In the genomic region with DNA sequence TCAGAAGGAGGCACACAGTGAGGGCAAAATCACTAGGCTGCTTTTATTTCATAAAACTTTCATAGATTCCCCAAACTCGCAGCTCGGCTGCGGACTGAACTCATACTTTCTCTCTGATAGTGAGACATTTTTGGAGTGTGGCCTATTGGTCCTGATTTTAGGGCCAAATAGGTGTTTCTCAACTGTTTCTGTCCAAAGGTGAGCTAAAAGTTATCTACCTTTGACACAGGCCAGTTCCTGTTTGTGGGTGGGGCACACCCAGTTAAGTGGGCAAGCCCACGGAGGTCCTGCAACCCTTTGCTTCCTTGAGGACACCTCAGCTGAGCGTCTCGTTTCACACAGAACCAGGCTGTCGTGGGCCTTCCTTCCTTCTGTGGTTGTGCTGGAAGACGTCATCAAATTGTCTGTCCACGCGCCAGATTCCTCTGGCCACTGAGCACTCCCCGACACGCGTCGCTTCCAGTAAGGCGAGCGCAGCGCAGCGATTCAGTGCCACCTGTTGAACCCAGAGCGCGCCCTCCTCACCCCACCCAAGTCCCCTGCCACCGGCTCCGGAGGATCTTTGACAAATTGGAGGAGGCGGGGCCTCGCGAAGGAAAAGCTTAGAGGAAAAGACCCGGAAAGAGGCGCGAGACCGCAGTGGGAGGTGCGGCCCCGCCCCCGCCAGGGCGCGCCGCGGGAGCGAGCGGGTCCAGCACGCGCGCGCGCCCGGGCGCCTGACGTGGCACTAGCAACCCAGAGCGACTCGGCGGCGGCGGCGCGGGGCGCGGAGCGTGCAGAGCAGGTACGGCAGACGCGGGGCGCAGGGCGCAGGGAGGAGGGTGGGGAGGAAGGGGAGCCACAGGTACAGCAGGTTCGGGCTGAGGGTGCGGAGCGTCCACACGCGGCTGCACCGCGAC, we compare ENCODE assay signal across 8 mouse cellular contexts. TPM values are rescaled to one million over a fixed set of nuclear protein-coding genes. Genes with fewer than 3 reads are reported as not detected.
DNase-seq lines count a peak whose midpoint lies in the region; ATAC-seq and TF ChIP-seq lines count a peak whose summit lies in the region.

A gene (plus strand): TSS at position 703 of the 899 bp plus-strand sequence.

- DNase-seq in CD8-positive naive resting alpha-beta T cell, adult 2 months (ENCODE audit: low read depth in 2 of 2, low spot score in 2 of 2): peak; percentile 72 to 77
- DNase-seq in c-Kit-positive CD71-positive TER-119-negative erythroid progenitor cells, embryonic 14.5 days (ENCODE audit: low read depth): peak; percentile 15
- DNase-seq in heart, postnatal 0 days (ENCODE audit: low spot score): peak; percentile 84
- DNase-seq in kidney, postnatal 4 days: peak; percentile 88 to 93
- peak; percentile 81 for DNase-seq in neural tube, embryonic 11.5 days (ENCODE audit: low spot score)

- H3K9me3 ChIP-seq in forebrain, embryonic 13.5 days (replicated peaks): no peaks in the 10 kb centered on the region
- H3K9me3 ChIP-seq in heart, postnatal 0 days (replicated peaks; ENCODE audit: control insufficient read depth, low read length): no peaks in the 10 kb centered on the region
- H3K9me3 ChIP-seq in liver, embryonic 15.5 days (replicated peaks): no peaks in the 10 kb centered on the region
- H3K9me3 ChIP-seq in neural tube, embryonic 11.5 days (ENCODE audit: control insufficient read depth, low read length): no peaks in the 10 kb centered on the region
- no peaks in the 10 kb centered on the region for H3K9me3 ChIP-seq in stomach, embryonic 16.5 days (replicated peaks; ENCODE audit: control insufficient read depth, low read length)

- peak within 1 kb of the TSS; percentile 59 for H3K4me3 ChIP-seq in forebrain, embryonic 13.5 days
- H3K4me3 ChIP-seq in heart, postnatal 0 days (ENCODE audit: low read depth, low read length): peak within 1 kb of the TSS; percentile 88
- H3K4me3 ChIP-seq in liver, embryonic 15.5 days (replicated peaks): peak within 1 kb of the TSS; percentile 62
- H3K4me3 ChIP-seq in neural tube, embryonic 11.5 days (ENCODE audit: low read depth, low read length): peak within 1 kb of the TSS; percentile 76
- H3K4me3 ChIP-seq in stomach, embryonic 16.5 days (replicated peaks; ENCODE audit: low read length): peak within 1 kb of the TSS; percentile 84

- peak within 1 kb of the TSS; percentile 67 for H3K9ac ChIP-seq in forebrain, embryonic 13.5 days
- H3K9ac ChIP-seq in heart, postnatal 0 days (replicated peaks; ENCODE audit: low read depth, low read length): peak within 1 kb of the TSS; percentile 74
- H3K9ac ChIP-seq in liver, embryonic 15.5 days: peak within 1 kb of the TSS; percentile 39
- peak within 1 kb of the TSS; percentile 57 for H3K9ac ChIP-seq in neural tube, embryonic 11.5 days (ENCODE audit: low read length)
- peak within 1 kb of the TSS; percentile 93 for H3K9ac ChIP-seq in stomach, embryonic 16.5 days (ENCODE audit: low read length)

- H3K4me2 ChIP-seq in forebrain, embryonic 13.5 days: peak within 1 kb of the TSS; percentile 93
- H3K4me2 ChIP-seq in heart, postnatal 0 days (ENCODE audit: low read depth, low read length): peak within 1 kb of the TSS; percentile 73
- H3K4me2 ChIP-seq in liver, embryonic 15.5 days: peak within 1 kb of the TSS; percentile 63
- H3K4me2 ChIP-seq in neural tube, embryonic 11.5 days (ENCODE audit: low read depth): peak within 1 kb of the TSS; percentile 87
- H3K4me2 ChIP-seq in stomach, embryonic 16.5 days (ENCODE audit: low read depth, low read length): peak within 1 kb of the TSS; percentile 56

- H3K4me1 ChIP-seq in forebrain, embryonic 13.5 days: peaks cover 9% of the 10 kb centered on the region; the same call in 1 of the 2 replicates
- H3K4me1 ChIP-seq in heart, postnatal 0 days (ENCODE audit: control insufficient read depth, insufficient read depth): peaks cover 13% of the 10 kb centered on the region
- 0 out of 2 replicates have a peak, but pooled peaks cover 3% of the 10 kb centered on the region for H3K4me1 ChIP-seq in liver, embryonic 15.5 days (replicated peaks)
- no peaks in the 10 kb centered on the region for H3K4me1 ChIP-seq in neural tube, embryonic 11.5 days (ENCODE audit: control insufficient read depth, insufficient read depth, low read length)
- H3K4me1 ChIP-seq in stomach, embryonic 16.5 days (ENCODE audit: control insufficient read depth, insufficient read depth, low read length): peaks cover 10% of the 10 kb centered on the region

- TF ChIP-seq CTCF in heart, postnatal 0 days (IDR thresholded peaks at IDR 0.05; ENCODE audit: low read depth): no peak

- WGBS in forebrain, embryonic 13.5 days: 3% methylated on average over 67 of the region's 68 CpGs
- 3% methylated on average over 66 of the region's 68 CpGs for WGBS in heart, postnatal 0 days
- 2% methylated on average over 68 of the region's 68 CpGs for WGBS in liver, embryonic 15.5 days (ENCODE audit: insufficient replicate concordance)
- 4% methylated on average over 57 of the region's 68 CpGs for WGBS in neural tube, embryonic 11.5 days
- WGBS in stomach, embryonic 16.5 days: 2% methylated on average over 68 of the region's 68 CpGs

- no peaks in the 10 kb centered on the region for H3K36me3 ChIP-seq in forebrain, embryonic 13.5 days (ENCODE audit: poor library complexity, severe bottlenecking)
- peaks cover 26% of the 10 kb centered on the region for H3K36me3 ChIP-seq in heart, postnatal 0 days (replicated peaks; ENCODE audit: control insufficient read depth, insufficient read depth, low read length)
- peaks cover 4% of the 10 kb centered on the region; the same call in 1 of the 2 replicates for H3K36me3 ChIP-seq in liver, embryonic 15.5 days (replicated peaks)
- no peaks in the 10 kb centered on the region for H3K36me3 ChIP-seq in neural tube, embryonic 11.5 days (ENCODE audit: control insufficient read depth, insufficient read depth, low read length)
- H3K36me3 ChIP-seq in stomach, embryonic 16.5 days (ENCODE audit: control insufficient read depth, insufficient read depth, low read length): peaks cover 11% of the 10 kb centered on the region

- peaks cover 10% of the 10 kb centered on the region; the same call in 1 of the 2 replicates for H3K27me3 ChIP-seq in forebrain, embryonic 13.5 days
- H3K27me3 ChIP-seq in heart, postnatal 0 days (ENCODE audit: control insufficient read depth, insufficient read depth, low read length): no peaks in the 10 kb centered on the region
- peaks cover 20% of the 10 kb centered on the region for H3K27me3 ChIP-seq in liver, embryonic 15.5 days
- H3K27me3 ChIP-seq in neural tube, embryonic 11.5 days (ENCODE audit: control insufficient read depth, insufficient read depth, low read length): no peaks in the 10 kb centered on the region
- no peaks in the 10 kb centered on the region for H3K27me3 ChIP-seq in stomach, embryonic 16.5 days (ENCODE audit: control insufficient read depth, insufficient read depth, low read length)

- peak; percentile 95 for ATAC-seq in forebrain, embryonic 13.5 days
- ATAC-seq in heart, postnatal 0 days (ENCODE audit: insufficient read depth, low read depth): peak; percentile 88
- ATAC-seq in liver, embryonic 15.5 days (ENCODE audit: insufficient read depth): peak; percentile 82
- peak; percentile 93 for ATAC-seq in neural tube, embryonic 11.5 days (ENCODE audit: insufficient read depth, low FRiP score, low TSS enrichment)
- peak; percentile 94 for ATAC-seq in stomach, embryonic 16.5 days (ENCODE audit: insufficient read depth, low FRiP score)

- H3K27ac ChIP-seq in forebrain, embryonic 13.5 days: no peak within 1 kb of the TSS
- peak within 1 kb of the TSS; percentile 83 for H3K27ac ChIP-seq in heart, postnatal 0 days (ENCODE audit: low read depth)
- H3K27ac ChIP-seq in liver, embryonic 15.5 days (replicated peaks): peak within 1 kb of the TSS; percentile 62
- H3K27ac ChIP-seq in neural tube, embryonic 11.5 days (ENCODE audit: low read depth, low read length): no peak within 1 kb of the TSS
- H3K27ac ChIP-seq in stomach, embryonic 16.5 days (ENCODE audit: low read length): peak within 1 kb of the TSS; percentile 90

- no peak for TF ChIP-seq EP300 in heart, postnatal 0 days (IDR thresholded peaks at IDR 0.05; ENCODE audit: low read depth)

RNA-seq across cellular contexts. Expression of the gene that starts here (rescaled TPM):
- polyA plus RNA-seq in forebrain, embryonic 13.5 days (2015; fragmentation: Nextera tagmentation; extraction: Ambion mirVana): 10.8 and 10.9 TPM in 2 replicates
- total RNA-seq in heart, postnatal 0 days (2014; rRNA removed; ENCODE audit: low replicate concordance): 72.0 and 78.6 TPM in 2 replicates
- polyA plus RNA-seq in heart, postnatal 0 days (2015; fragmentation: Nextera tagmentation; extraction: Ambion mirVana): 45.4 and 48.8 TPM in 2 replicates
- 21.7 and 22.2 TPM in 2 replicates for polyA plus RNA-seq in liver, embryonic 15.5 days (2015; fragmentation: Nextera tagmentation; extraction: Ambion mirVana)
- polyA plus RNA-seq in neural tube, embryonic 11.5 days (2014; fragmentation: Nextera tagmentation; extraction: Ambion mirVana): 26.1 and 28.6 TPM in 2 replicates
- polyA plus RNA-seq in stomach, embryonic 16.5 days (2015; fragmentation: Nextera tagmentation; extraction: Ambion mirVana): 110 and 114 TPM in 2 replicates

Comparison
In these comparisons a context has a peak if more than half of its experiments do, and no peak if none do; other contexts are left out.
1. DNase-seq: peak in every context shown above with its lines; median percentile 90 in kidney, postnatal 4 days; 84 in heart, postnatal 0 days; 81 in neural tube, embryonic 11.5 days; 74 in CD8-positive naive resting alpha-beta T cell, adult 2 months; 15 in c-Kit-positive CD71-positive TER-119-negative erythroid progenitor cells, embryonic 14.5 days.
2. H3K27ac ChIP-seq: peak in heart, postnatal 0 days (single experiment), liver, embryonic 15.5 days (single experiment) and stomach, embryonic 16.5 days (single experiment); none in forebrain, embryonic 13.5 days (single experiment) and neural tube, embryonic 11.5 days (single experiment).
3. H3K9ac ChIP-seq: peak in every context shown above with its lines; median percentile 93 in stomach, embryonic 16.5 days; 74 in heart, postnatal 0 days; 67 in forebrain, embryonic 13.5 days; 57 in neural tube, embryonic 11.5 days; 39 in liver, embryonic 15.5 days.
4. Peak in every context shown above with its lines, with median percentiles within 50 percentile points of each other: ATAC-seq, H3K4me2 ChIP-seq and H3K4me3 ChIP-seq.